Mouse (Mus musculus): ENCODE measurements around the gene Smok2a. TPM values are rescaled to one million over a fixed set of nuclear protein-coding genes. Genes with fewer than 3 reads are reported as not detected.
"Not testable (repeated sequence)": the region's sequence is repeated elsewhere in the genome, so short reads cannot be mapped to it uniquely, and the experiment has no call there.

The Smok2a gene
- polyA plus RNA-seq, 1 experiment from 2014 or later: not detected

- peaks cover 43% of the 10 kb centered on the region for H3K9me3 ChIP-seq
- WGBS: 80% methylated on average over 7 of the region's 13 CpGs
- not testable (repeated sequence) for H3K4me1 ChIP-seq; H3K4me3 ChIP-seq; H3K36me3 ChIP-seq; DNase-seq (ENCODE audit: low spot score); H3K27ac ChIP-seq; H3K27me3 ChIP-seq (ENCODE audit: insufficient read depth, poor library complexity, severe bottlenecking)
Measured at GRCm38 (mm10) chr17:13240807-13241727, 20.1 kb downstream of the Smok2a start.

DNA sequence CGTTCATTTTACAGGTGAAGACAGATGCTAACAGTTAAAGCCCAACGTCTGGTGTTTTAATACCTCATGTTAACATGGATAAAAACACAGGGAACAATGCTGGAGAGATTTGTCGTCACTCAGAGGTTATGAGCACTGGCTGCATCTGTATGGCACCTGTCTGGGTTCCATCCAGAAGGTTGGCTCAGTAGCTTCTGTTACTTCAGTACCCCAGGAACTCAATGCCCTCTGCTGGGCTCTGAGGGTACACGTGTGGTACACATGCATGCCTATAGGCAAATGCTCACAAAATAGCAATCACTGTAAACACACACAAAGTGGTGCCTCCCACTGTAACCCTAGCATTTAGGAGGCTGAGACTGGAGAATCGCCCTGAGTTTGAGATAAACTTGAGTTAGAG is 33.8 kb downstream of the Smok2a start:
- not testable (repeated sequence) for DNase-seq (ENCODE audit: low spot score); H3K27me3 ChIP-seq (ENCODE audit: insufficient read depth, poor library complexity, severe bottlenecking); H3K4me1 ChIP-seq; H3K27ac ChIP-seq; H3K4me3 ChIP-seq; H3K36me3 ChIP-seq
- WGBS: 58% methylated on average over 1 of the region's 5 CpGs
- peaks cover 15% of the 10 kb centered on the region for H3K9me3 ChIP-seq

Other genes starting within 250 kb of the Smok2a start
- gene Wtap, start 227.0 kb upstream of the Smok2a start, polyA plus RNA-seq (2016; fragmentation: Nextera tagmentation; extraction: Ambion mirVana): 74.4 and 87.6 TPM in 2 replicates
- 213 and 293 TPM in 2 replicates for gene Sod2, start 214.3 kb upstream of the Smok2a start, polyA plus RNA-seq (2016; fragmentation: Nextera tagmentation; extraction: Ambion mirVana)
- gene Gpr31b, start 168.9 kb upstream of the Smok2a start, polyA plus RNA-seq (2016; fragmentation: Nextera tagmentation; extraction: Ambion mirVana): not detected in 2 replicates
- 0.17 TPM in 1 of 2 replicates, not detected in the other for gene Tcp10b, start 160.1 kb upstream of the Smok2a start, polyA plus RNA-seq (2016; fragmentation: Nextera tagmentation; extraction: Ambion mirVana)
- gene Unc93a, start 89.4 kb upstream of the Smok2a start, polyA plus RNA-seq (2016; fragmentation: Nextera tagmentation; extraction: Ambion mirVana): not detected in 2 replicates
- gene Smok2b, start 9.1 kb downstream of the Smok2a start, polyA plus RNA-seq (2016; fragmentation: Nextera tagmentation; extraction: Ambion mirVana): not detected in 2 replicates
- not detected in 2 replicates for gene Tcp10c, start 133.4 kb downstream of the Smok2a start, polyA plus RNA-seq (2016; fragmentation: Nextera tagmentation; extraction: Ambion mirVana)